Mouse (Mus musculus): ENCODE data around the gene Vax1.

Gene Vax1

DNA sequence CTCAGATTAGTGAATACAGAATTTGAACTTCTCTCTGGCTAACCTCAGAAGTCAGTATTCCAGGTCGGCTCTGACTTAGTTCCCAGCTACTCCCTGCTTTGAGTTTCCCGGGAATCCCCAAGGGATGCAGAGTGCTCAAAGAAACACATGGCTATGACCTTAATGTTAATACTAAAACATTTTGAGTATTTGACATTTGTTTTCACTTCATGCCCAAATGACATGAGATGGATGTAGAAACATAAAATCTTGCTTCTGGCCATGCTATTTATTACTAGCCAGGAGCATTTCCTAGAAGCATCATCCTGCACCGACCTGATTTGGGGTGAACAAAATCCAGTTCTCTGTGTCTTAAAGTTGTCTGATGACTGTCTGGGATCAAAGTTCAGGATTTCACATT lies 2.9 kb upstream of the Vax1 start:
- ChIA-PET CTCF (interaction anchor here in 2 of 4 experiments (0.6 to 1.2 kb wide), 3 partner anchors 25 to 36 kb away, joined by 3 to 5 read pairs (median 3); no protein-coding TSS in a partner anchor), POLR2A (interaction anchor here in 1 of 4 experiments (0.6 kb wide), 1 partner anchor 9 kb away, joined by 5 read pairs; no protein-coding TSS in a partner anchor)

DNA sequence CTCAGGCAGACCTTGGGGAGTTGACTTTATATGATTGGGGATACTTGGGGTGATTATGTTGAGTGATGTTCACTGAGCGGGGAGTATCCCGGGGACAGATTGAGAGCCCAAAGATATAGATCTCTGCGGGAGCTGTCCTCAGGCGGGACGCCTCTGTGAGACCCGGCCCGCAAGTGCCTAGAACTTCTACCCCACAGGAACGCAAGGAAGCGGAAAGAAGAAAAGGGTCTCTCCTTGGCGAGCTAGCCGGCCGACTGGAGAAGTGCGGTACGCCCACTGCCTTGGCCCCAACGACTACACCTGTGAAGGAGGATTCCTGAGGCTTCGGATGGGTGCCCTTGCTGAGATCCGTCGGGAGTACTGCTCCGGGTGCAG lies 2.0 kb upstream of the Vax1 start:
- POLR2A ChIA-PET: no interaction called here
- CTCF ChIA-PET: interaction anchor here in 1 of 4 experiments (0.7 to 1.8 kb wide), 3 partner anchors 26 to 261 kb away, joined by 3 to 4 read pairs (median 3); no protein-coding TSS in a partner anchor

DNA sequence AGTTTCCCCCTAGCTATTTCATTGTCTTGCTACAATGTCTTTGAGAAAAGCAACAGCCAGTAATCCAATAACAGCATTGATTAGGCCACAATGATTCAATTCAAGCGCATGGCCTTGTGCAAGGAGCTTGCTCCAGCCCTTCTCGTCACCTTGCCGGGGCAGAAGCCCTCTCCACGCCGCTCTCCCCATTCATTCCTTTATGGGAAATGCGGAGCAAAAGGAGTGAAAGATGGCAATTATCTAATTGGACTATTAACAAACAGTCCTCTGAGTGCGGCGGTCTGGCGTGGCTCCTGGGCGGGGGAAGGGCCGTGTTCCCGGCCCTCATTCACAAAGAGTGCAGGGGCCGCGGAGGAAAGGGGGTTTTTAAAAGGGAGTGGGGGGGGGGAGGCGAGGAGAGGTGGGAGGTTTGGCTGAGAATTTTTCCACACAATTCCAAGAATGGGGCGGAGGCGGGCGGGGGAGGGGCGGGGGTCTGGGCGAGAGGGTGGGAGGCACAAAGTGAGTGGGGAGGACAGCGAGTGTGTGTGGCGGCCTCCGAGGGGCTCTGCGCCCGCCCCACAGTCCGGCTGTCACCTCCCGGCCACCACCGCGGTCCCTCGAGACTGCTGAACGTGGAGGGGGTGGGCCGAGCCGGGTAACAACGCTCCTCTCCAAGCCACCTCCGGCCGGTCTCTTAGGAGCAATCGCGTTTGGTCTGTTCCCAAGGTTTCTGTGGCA lies 1.5 kb upstream of the Vax1 start:
- ChIA-PET CTCF (interaction anchor here in 3 of 4 experiments (0.6 to 1.8 kb wide), 5 partner anchors 69 to 267 kb away, joined by 3 to 5 read pairs (median 3); no protein-coding TSS in a partner anchor), POLR2A (interaction anchor here in 3 of 4 experiments (0.5 to 0.7 kb wide), 6 partner anchors 22 to 1736 kb away, joined by 3 to 5 read pairs (median 3); no protein-coding TSS in a partner anchor)

DNA sequence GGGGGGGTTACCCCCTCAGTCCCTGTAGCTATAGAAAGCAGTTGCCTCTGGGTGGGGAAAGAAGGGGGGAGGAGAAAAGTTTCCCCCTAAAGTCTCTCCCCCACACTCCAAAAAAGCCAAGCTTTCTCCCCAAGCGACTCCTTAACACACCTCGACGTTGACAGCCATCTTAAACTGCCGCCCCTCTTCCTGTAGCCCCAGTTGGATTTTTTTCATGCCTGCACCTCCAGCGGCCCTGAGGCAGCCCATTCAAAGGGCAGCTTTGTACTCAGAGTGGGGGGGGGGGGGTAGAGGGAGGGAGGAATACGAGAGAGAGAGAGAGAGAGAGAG lies 875 bp upstream of the Vax1 start:
- POLR2A ChIA-PET: interaction anchor here in 3 of 4 experiments (0.6 to 0.7 kb wide), 5 partner anchors 22 to 637 kb away, joined by 3 to 5 read pairs (median 3); no protein-coding TSS in a partner anchor
- CTCF ChIA-PET: interaction anchor here in 3 of 4 experiments (0.6 to 1.8 kb wide), 4 partner anchors 96 to 266 kb away, joined by 3 to 5 read pairs (median 4); no protein-coding TSS in a partner anchor

DNA sequence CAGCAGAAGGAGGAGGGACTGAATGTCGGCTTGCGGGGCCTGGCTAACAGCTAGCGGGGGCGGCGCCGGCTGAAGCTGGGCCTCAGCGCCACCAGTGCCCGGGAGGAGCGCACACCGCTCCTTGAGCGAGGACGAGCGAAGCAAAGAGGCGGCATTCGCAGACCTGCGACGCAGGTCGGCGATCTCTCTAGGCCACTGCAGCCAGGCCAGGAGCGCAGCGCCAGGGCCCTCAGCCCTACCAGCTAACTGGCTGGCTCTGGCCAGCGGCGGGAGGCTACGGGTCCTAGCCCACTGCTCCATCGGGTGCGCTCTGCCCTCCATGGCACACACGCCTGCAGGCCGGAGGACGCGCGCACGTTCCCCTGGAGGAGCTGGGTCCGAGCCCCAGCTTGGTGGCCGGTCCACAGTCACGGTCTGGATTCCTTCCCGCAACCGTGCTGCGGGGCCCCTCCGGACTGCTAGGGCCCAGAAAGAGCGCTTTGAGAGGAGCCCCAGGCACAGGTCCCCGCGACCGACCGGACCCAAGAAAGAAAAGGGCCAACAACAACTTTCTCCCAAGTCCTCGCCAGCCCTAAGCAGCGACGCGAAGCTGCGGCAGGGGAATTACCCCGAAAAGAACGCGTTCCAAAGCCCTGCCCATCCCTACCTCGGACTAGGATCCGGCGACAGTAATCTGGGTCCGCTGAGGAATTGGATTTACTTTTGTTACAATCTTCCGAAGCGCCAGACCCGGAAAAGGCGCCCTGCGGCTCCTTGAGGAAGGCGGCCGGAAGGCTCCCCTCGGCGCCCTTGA lies 517 bp downstream of the Vax1 start:
- ChIA-PET POLR2A (interaction anchor here in 2 of 4 experiments (1.8 to 4.2 kb wide), 2 partner anchors 12 to 226 kb away, joined by 5 to 14 read pairs; partner anchors contain the start of genes Eno4 (in 1 of the 2) and Hspa12a (in 1 of the 2)), CTCF (no interaction called here)

DNA sequence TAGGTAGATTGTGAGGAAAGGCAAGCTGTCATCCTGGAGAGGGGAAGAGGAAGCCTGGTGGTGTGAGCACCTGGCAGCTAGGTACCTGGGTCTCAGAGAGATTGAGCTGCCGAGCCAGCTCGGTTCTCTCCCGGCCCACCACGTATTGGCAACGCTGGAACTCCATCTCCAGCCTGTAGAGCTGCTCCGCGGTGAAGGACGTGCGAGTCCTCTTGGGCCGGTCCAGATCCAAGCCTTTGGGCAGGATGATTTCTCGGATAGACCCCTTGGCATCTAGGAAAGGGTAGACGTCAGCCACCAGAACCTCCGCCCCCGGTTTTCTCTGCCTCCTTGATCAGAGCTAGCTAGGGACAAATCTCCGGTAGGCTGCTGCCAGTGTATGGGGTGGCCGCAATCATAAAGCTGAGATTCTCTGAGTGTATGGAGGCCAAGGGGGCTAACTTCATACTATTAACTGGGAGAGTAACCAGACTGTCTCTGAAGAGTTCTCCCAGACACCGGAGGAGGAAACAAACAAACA lies 1.4 kb downstream of the Vax1 start:
- POLR2A ChIA-PET: interaction anchor here in 2 of 4 experiments (0.6 to 4.2 kb wide), 5 partner anchors 12 to 800 kb away, joined by 3 to 14 read pairs (median 3); partner anchors contain the start of genes Eno4 (in 1 of the 2) and Hspa12a (in 1 of the 2)

GRCm38 (mm10) chr19:59167871-59168270 lies 2.0 kb downstream of the Vax1 start:
- CTCF ChIA-PET: no interaction called here

More for the DNA sequence above, 1.4 kb downstream of the Vax1 start:
- CTCF ChIA-PET: no interaction called here

DNA sequence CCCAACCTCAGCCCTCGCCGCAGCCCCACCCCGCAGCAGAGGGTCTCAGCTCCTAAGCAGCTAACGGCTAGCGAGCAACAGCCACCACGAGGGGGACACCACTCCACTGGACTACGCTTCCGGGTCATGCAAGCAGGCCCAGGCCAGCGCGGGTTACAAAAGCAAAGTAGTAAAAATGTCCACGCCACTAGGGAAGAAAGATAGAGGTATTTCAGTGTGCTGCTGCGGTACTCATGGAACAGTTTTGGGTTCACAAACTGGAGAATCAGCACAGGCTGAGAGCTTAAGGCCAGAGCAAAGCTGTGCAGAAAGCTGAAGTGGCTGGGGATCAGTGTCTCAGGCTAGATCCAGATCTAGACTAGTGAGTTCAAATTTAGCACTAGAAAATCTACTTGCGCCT lies 3.0 kb downstream of the Vax1 start:
- POLR2A ChIA-PET: interaction anchor here in 2 of 4 experiments (0.6 to 4.2 kb wide), 3 partner anchors 10 to 741 kb away, joined by 3 to 14 read pairs (median 3); no protein-coding TSS in a partner anchor
- CTCF ChIA-PET: interaction anchor here in 3 of 4 experiments (0.6 to 1.5 kb wide), 4 partner anchors 42 to 987 kb away, joined by 3 to 6 read pairs (median 4); no protein-coding TSS in a partner anchor

More at GRCm38 (mm10) chr19:59167871-59168270, 2.0 kb downstream of the Vax1 start:
- POLR2A ChIA-PET: interaction anchor here in 2 of 4 experiments (0.6 to 4.2 kb wide), 5 partner anchors 11 to 800 kb away, joined by 3 to 14 read pairs (median 3); partner anchors contain the start of genes Eno4 (in 1 of the 2) and Hspa12a (in 1 of the 2)

- POLR2A ChIA-PET: interaction anchor here in 3 of 4 experiments (0.6 to 4.2 kb wide), 7 partner anchors 9 to 1414 kb away, joined by 3 to 14 read pairs (median 3); partner anchors contain the start of genes Cacul1 (in 1 of the 3), Eno4 (in 1 of the 3) and Hspa12a (in 1 of the 3)
- CTCF ChIA-PET: interaction anchor here in 3 of 4 experiments (0.6 to 1.5 kb wide), 4 partner anchors 42 to 988 kb away, joined by 3 to 6 read pairs (median 4); no protein-coding TSS in a partner anchor
These were observed 3.5 kb downstream of the Vax1 start for GRCm38 (mm10) chr19:59166311-59166761.

- POLR2A ChIA-PET: interaction anchor here in 2 of 4 experiments (0.6 to 4.2 kb wide), 5 partner anchors 9 to 418 kb away, joined by 3 to 14 read pairs (median 3); partner anchors contain the start of genes Eno4 (in 1 of the 2) and Hspa12a (in 1 of the 2)
- CTCF ChIA-PET: no interaction called here
These were observed 4.3 kb downstream of the Vax1 start for GRCm38 (mm10) chr19:59165577-59165976.

DNA sequence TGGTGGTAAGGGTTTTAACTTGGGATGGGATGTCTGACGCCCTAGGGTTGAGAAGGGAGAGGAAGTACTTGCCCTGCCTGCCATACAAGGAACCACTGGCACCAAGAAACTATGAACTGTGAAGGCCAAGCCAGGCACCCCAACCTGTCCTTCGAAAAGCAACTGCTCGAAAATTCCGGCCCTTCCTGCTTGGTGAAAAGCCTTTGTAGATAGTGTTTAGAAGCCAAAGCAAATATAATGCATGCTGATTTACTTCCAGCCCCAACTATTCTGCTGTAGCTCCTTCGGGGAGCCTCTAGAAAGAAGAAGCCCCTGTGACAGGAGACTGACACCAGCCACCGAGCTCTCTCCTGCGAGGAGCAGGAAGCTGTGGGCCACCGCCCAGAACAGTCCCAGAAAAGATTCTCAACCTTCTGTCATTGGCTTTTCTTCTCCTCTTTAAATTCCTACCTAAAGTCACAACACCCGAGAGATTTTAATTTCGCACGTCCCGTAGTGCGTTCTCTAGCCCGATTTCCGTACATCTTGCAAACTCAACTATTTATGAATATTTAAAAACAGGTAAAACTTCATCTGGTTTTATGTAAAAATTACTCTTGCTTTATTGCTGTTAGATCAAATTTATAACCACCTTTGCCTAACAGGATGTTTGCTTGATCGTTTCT lies 4.8 kb downstream of the Vax1 start:
- CTCF ChIA-PET: no interaction called here
- POLR2A ChIA-PET: interaction anchor here in 2 of 4 experiments (1.0 to 4.2 kb wide), 3 partner anchors 8 to 259 kb away, joined by 3 to 14 read pairs (median 3); partner anchors contain the start of genes Eno4 (in 1 of the 2) and Hspa12a (in 1 of the 2)

DNA sequence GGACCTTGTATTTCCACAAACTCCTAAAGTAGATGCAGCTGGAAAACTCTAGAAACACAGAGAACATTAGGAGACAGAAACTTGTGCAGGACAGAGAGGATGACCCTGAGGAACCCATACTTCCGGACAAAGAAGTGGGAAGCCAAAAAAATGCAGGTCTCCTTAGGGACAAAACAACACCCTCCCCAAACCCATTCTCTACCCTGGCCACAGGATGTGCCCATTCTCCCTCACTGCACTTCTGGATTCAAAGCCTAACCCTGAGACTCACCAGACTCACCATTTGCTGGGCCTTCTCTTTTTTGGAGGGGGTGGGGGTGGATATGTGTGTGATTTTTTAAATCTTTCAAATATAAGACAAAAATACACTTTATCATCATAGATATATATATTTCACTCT lies 5.7 kb downstream of the Vax1 start:
- ChIA-PET CTCF (no interaction called here), POLR2A (no interaction called here)

GRCm38 (mm10) chr19:59156702-59157101 lies 13.2 kb downstream of the Vax1 start:
- CTCF ChIA-PET: interaction anchor here in 1 of 4 experiments (0.7 kb wide), 1 partner anchor 29 kb away, joined by 3 read pairs; no protein-coding TSS in a partner anchor
- POLR2A ChIA-PET: interaction anchor here in 1 of 4 experiments (0.6 to 2.4 kb wide), 2 partner anchors 10 to 23 kb away, joined by 3 to 14 read pairs; no protein-coding TSS in a partner anchor

GRCm38 (mm10) chr19:59154171-59154570 lies 15.7 kb downstream of the Vax1 start:
- ChIA-PET POLR2A (no interaction called here), CTCF (no interaction called here)

GRCm38 (mm10) chr19:59145492-59146140 lies 24.2 kb downstream of the Vax1 start:
- CTCF ChIA-PET: no interaction called here

DNA sequence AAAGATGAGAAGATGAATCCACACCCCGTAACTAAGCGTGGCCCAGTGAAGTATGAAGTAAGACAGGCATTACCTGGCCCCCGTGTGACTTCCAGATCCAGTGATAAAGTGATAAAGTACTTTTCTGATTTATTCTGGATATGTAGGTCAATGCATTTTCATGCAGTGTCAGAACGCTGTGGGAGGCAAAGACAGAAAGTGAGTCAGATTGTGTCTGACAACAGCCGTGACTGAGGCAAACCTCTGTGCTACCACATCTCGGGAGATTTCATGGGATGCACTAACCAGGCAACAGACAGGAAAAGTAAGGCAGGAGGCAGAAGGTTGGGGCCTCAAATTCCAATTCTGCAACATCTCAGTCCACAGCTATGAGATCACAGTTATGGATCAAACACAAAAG lies 24.8 kb downstream of the Vax1 start:
- CTCF ChIA-PET: no interaction called here

More at GRCm38 (mm10) chr19:59145492-59146140, 24.2 kb downstream of the Vax1 start:
- POLR2A ChIA-PET: interaction anchor here in 1 of 4 experiments (0.6 kb wide), 1 partner anchor 26 kb away, joined by 3 read pairs; no protein-coding TSS in a partner anchor

GRCm38 (mm10) chr19:59142206-59142605 lies 27.6 kb downstream of the Vax1 start:
- ChIA-PET CTCF (no interaction called here), POLR2A (no interaction called here)

More for the DNA sequence above, 24.8 kb downstream of the Vax1 start:
- POLR2A ChIA-PET: no interaction called here
